Mouse (Mus musculus): ENCODE data around the gene Olfr630.
"Not testable (repeated sequence)": the region's sequence is repeated elsewhere in the genome, so short reads cannot be mapped to it uniquely, and the experiment has no call there.

The Olfr630 gene

DNA sequence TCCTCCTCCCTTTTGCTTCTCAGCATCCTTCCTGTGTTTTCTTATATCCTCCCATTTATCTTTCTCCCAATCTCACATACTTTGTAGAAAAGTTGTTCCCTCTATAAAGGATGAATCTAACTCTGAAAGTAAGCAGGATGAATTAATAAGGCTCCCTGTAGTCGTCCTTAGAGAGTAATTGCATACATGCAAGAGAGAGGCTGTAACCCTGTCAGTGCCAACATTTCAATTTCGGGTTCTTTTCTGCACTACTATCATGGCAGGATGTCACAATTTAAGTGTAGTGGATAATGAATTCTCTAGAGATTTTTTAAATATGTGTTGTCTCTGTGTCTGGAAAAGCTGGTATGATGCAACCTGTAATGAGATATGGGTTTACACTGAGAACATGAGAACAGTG, at the start of gene Olfr630:
Olfr630 (minus strand) TSS at position 101 of the 400 bp plus-strand sequence.
- DNase-seq (ENCODE audit: low spot score): no peak

DNA sequence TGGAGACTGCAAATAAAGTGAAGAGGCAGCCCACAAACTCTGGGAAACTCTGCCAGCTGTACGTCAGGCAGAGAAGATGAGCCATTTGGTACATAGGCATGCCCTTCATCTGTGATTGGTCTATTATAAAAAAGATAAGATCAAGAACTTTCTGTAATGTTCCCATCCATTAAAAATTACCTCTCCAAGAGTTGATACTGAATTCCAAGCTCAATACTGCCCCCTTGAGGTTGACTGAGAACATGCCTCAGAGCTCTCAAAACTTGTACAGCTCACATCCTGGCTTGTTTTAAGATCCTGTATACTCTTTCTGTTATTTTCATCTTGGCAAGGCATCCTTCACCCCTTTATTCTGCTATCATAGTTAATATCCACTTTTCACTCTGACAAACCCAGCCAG, 49.7 kb upstream of the Olfr630 start:
- no peak for DNase-seq (ENCODE audit: low spot score)

DNA sequence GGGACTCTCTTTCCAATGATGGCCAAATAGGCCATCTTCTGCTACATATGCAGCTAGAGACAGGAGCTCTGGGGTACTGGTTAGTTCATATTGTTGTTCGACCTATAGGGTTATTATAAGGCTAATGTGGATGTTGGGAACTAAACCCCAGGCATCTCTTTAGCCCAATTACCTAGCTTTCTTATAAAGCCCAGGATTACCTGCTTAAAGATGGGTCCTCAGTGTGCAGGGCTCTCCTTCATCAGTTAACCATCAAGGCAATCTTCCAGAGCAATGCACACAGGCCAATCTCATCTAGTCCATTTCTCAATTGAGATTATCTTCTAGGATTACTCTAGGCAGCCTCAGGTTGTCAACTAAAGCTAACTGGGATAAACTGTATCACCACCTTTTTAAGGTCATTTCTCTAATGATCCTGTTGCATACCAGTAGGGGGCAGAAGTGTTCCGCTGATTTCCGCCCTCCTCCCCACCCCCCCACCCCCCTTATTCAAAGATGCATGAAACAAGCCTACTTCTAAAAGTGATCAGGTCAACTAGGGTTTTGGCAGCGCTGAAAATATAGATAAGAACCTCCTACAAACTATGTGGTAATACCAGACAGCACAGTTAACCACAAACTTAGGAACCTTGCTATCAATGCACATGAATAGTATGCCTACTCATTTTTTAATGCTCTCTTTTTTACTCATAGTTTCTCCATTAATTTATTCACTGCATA, 35.7 kb upstream of the Olfr630 start:
- DNase-seq (ENCODE audit: low spot score): no peak

DNA sequence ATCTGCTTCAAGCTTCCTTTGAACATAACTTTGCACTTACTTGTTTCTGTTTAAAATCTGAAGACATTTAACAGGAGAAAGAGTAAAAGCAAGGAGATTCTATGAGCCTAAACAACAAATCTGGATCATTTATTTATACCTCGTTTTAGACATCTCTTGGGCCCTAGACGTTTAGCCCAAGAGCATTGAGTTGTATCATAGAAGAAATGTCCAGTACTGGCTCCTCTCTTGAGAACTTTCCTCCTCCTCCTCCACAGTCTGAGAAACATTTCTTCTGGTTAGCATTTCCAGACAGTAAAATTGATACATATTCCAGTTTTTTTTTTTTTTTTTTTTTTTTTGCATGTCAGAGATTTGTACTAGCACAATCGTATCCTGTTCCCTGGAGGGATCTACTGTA, 34.6 kb upstream of the Olfr630 start, which contains the start of gene Olfr67:
Olfr67 (minus strand) TSS at position 101 of the 400 bp plus-strand sequence.
- no peak for DNase-seq (ENCODE audit: low spot score)

DNA sequence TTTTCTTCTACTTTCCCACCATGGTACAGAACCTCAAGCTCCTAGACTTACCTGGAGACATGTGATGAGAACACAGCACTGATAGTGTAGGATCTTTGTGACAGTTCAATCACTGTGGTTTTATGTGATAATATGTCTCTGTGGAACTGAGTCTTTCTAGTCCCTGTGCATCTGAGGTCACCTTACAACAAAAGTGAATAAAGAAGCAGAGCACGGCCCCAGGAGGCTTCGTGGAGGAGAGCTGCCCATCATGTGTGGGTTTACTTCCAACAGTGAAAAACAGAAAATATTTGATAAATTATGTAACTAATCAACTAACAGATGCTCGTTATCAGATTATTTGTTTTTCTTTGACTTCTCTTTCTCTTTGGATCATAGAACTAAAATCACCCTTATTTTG, 22.5 kb upstream of the Olfr630 start, which contains the start of gene Olfr68:
Olfr68 (minus strand) TSS at position 101 of the 400 bp plus-strand sequence.
- no peak for DNase-seq (ENCODE audit: low spot score)

DNA sequence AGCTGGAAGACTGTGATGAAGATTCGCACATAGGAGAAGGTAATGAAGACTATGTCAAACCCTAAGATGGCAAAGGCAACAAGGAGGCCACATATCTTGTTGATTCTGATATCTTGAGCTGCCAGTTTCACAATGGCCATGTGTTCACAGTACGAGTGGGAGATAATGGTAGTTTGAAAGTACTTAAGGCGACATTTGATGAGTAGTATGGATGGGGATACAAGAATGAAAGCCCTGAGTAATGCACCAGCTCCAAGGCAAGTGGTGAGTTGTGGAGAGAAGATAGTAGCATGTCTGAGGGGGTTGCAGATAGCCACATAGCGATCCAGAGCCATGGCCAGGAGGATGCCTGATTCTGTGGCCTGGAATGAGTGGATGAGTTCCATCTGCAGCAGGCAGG, 20.5 kb upstream of the Olfr630 start:
- not testable (repeated sequence) for DNase-seq (ENCODE audit: low spot score)

DNA sequence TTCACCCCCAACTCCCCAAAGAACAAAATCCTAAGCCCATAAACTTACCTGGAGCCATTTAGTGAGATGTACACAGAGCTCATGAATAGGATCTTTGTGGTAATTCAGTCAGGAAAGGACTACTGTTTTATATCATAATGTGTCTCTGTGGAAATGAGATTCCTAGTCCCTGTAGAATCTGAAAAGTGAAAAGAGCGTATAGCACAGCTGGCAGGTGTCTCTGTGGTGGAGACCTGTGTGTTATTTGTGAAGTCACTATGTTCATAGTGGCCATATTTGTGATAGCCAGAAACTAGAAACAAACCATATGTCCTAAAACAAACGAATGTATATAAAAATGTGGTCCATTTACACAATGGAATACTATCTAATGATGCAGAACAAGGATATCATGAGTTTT, 14.4 kb upstream of the Olfr630 start, which contains the start of gene Olfr69:
Olfr69 (minus strand) TSS at position 101 of the 400 bp plus-strand sequence.
- no peak for DNase-seq (ENCODE audit: low spot score)

DNA sequence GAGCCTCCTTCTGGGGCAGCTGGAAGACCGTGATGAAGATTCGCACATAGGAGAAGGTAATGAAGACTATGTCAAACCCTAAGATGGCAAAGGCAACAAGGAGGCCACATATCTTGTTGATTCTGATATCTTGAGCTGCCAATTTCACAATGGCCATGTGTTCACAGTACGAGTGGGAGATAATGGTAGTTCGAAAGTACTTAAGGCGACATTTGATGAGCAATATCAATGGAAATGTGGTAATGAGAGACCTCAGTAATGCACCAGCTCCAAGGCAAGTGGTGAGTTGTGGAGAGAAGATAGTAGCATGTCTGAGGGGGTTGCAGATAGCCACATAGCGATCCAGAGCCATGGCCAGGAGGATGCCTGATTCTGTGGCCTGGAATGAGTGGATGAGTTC, 10.6 kb upstream of the Olfr630 start:
- DNase-seq (ENCODE audit: low spot score): not testable (repeated sequence)

DNA sequence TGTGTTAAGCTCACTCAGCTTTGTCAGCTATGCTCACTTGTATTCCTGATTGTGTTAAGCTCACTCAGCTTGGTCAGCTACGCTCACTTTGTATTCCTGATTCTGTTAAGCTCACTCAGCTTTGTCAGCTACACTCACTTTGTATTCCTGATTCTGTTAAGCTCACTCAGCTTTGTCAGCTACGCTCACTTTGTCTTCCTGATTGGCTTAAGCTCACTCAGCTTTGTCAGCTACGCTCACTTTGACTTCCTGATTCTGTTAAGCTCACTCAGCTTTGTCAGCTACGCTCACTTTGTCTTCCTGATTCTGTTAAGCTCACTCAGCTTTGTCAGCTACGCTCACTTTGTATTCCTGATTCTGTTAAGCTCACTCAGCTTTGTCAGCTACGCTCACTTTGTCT, 5.1 kb upstream of the Olfr630 start:
- not testable (repeated sequence) for DNase-seq (ENCODE audit: low spot score)

DNA sequence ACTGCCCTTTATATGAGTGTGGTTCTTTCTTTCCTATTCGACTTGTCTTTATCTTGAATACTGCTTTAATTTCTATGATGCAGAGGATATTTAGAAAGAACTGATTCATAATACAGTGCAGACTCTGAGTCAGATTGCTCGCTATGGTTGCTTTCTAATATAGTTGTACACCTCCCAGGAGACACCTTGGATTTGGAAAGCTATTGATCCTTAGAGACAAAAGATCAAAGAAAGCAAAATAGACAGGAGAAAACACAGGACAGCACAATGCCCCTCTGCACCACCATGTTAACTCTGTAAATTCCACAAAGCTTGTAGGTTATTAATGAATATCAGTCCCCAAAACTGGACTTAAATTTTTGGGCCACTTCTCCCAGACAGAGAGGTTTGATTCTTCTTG, 12.3 kb downstream of the Olfr630 start, which contains the start of gene Olfr629:
Olfr629 (minus strand) TSS at position 101 of the 400 bp plus-strand sequence.
- no peak for DNase-seq (ENCODE audit: low spot score)

DNA sequence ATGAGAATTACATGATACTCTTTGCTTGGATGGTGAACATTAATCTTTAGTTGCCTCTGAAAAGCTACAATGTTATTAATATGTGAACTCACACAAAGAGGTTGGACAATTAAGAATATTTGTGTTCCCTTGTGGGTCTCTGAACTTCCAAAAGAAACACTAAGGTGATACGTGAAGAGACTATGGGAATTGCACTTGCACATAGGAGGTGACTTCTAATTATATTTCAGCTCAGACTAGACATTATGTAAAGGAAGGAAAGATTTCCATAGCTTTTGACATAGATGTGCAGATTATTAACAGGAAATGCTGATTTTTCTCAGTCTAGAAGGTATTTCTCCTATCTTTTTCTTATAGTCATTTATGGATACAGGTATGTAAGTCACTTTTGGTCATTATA, 27.1 kb downstream of the Olfr630 start, which contains the start of gene Olfr628:
Olfr628 (plus strand) TSS at position 301 of the 400 bp plus-strand sequence.
- DNase-seq (ENCODE audit: low spot score): no peak

DNA sequence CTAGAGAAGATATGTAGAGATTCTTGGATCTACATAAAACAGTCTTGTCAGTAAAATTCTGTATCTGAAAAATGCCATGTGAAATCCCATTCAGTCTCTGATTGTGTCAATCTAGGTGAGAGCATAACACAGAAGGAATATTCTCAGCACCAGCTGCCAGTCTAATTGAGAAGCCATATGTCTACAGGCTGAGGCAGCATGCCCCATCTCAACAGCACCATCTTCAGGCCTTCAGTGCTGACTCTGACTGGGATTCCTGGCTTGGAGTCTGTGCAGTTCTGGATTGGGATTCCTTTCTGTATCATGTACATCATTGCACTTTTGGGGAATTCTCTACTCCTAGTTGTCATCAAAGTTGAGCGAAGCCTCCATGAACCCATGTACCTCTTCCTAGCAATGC, 40.7 kb downstream of the Olfr630 start:
- DNase-seq (ENCODE audit: low spot score): peak; percentile 1

DNA sequence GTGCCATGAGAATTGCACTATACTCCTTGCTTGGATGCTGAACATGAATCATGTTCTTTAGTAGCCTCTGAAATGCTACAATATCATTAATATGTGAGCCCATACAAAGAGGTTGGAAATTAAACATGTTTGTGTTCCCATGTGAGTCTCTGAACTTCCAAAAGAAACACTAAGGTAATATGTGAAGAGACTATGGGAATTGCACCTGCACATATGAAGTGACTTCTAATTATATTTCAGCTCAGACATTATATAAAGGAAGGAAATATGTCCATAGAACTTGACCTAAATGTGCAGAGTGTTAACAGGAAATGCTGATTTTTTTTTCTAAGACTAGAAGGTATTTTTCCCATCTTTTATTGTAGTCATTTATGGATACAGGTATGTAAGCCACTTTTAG, 42.8 kb downstream of the Olfr630 start, which contains the start of gene Olfr243:
Olfr243 (plus strand) TSS at position 301 of the 400 bp plus-strand sequence.
- DNase-seq (ENCODE audit: low spot score): no peak

DNA sequence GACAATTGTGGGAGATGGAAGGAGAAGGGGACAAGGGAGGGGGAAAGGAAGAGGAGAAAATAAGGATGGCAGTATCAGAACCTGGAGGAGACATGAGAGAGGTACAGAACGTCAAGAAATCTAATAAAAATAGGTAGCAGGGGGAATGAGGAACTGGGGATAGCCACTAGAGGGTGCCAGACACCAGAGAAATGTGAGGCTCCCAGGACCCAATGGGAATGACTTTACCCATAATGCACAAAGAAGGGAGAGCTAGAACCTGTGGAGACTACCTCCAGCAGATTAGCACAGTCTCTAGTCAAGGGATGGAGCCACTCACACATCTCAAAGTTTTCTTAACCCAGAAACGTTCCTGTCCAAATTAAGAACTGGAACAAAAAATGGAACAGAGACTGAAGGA, 45.1 kb downstream of the Olfr630 start:
- no peak for DNase-seq (ENCODE audit: low spot score)

Measured in layer of hippocampus, adult 9-10 months (tissue).